12 mouse cellular contexts compared by ENCODE assay signal in genomic region chr7:139136906-139137491, GRCm38 (mm10). TPM values are rescaled to one million over a fixed set of nuclear protein-coding genes. Genes with fewer than 3 reads are reported as not detected.
DNase-seq lines count a peak whose midpoint lies in the region; ATAC-seq and TF ChIP-seq lines count a peak whose summit lies in the region.
"Had no signal": no experiment of that assay in that cellular context is flagged by ENCODE, and none has a peak within 500 bp of the region (broad histone marks: within the 10 kb centered on the region; RNA-seq: fewer than 3 reads in every experiment).

No protein-coding gene starts in this region.

- no peak overlapping the region for H3K9ac ChIP-seq in hindbrain, embryonic 11.5 days (ENCODE audit: low read depth, low read length)
- H3K9ac ChIP-seq: limb, embryonic 13.5 days had no signal

- no peak overlapping the region for H3K4me3 ChIP-seq in layer of hippocampus, adult 2 months
- H3K4me3 ChIP-seq in hindbrain, embryonic 11.5 days (ENCODE audit: low read depth, low read length) = no peak overlapping the region
- H3K4me3 ChIP-seq in heart, embryonic 10.5 days = no peak overlapping the region
- H3K4me3 ChIP-seq: limb, embryonic 13.5 days had no signal

- 70% methylated on average over 5 of the region's 5 CpGs for WGBS in hindbrain, embryonic 11.5 days
- WGBS in heart, embryonic 10.5 days = 69% methylated on average over 5 of the region's 5 CpGs

- no peaks in the 10 kb centered on the region for H3K36me3 ChIP-seq in hindbrain, embryonic 11.5 days (ENCODE audit: control insufficient read depth, insufficient read depth, low read length)
- no peaks in the 10 kb centered on the region for H3K36me3 ChIP-seq in heart, embryonic 10.5 days
- H3K36me3 ChIP-seq: limb, embryonic 13.5 days had no signal

- no peaks in the 10 kb centered on the region for H3K9me3 ChIP-seq in hindbrain, embryonic 11.5 days (ENCODE audit: control insufficient read depth, low read length)
- H3K9me3 ChIP-seq in heart, embryonic 10.5 days = no peaks in the 10 kb centered on the region
- H3K9me3 ChIP-seq: limb, embryonic 13.5 days had no signal

- H3K4me1 ChIP-seq in hindbrain, embryonic 11.5 days (replicated peaks; ENCODE audit: control insufficient read depth, insufficient read depth, low read length) = peaks cover 11% of the 10 kb centered on the region
- H3K4me1 ChIP-seq in heart, embryonic 10.5 days = peaks cover 20% of the 10 kb centered on the region

- H3K27ac ChIP-seq in layer of hippocampus, adult 2 months = peak overlapping the region; percentile 28
- H3K27ac ChIP-seq in hindbrain, embryonic 11.5 days (ENCODE audit: low read depth, low read length) = no peak overlapping the region
- no peak overlapping the region for H3K27ac ChIP-seq in heart, embryonic 10.5 days
- H3K27ac ChIP-seq: limb, embryonic 13.5 days had no signal

- no peak for TF ChIP-seq CTCF in layer of hippocampus, adult 2 months (conservative IDR thresholded peaks at IDR 0.05)

- no peak overlapping the region for H3K4me2 ChIP-seq in hindbrain, embryonic 11.5 days (replicated peaks; ENCODE audit: low read depth, low read length)
- H3K4me2 ChIP-seq: limb, embryonic 13.5 days had no signal

- no peak for DNase-seq in layer of hippocampus, adult 2 months (ENCODE audit: low spot score in 2 of 2)
- no peak for DNase-seq in layer of hippocampus, postnatal 14 days (ENCODE audit: low spot score in 2 of 2)
- peak; percentile 48 for DNase-seq in hindbrain, embryonic 11.5 days (ENCODE audit: low spot score)
- DNase-seq in mesoderm, embryonic 11.5 days (ENCODE audit: low read depth, low spot score) = peak; percentile 35
- peak; percentile 29 to 53 for DNase-seq in right cerebral cortex, postnatal 36 days (ENCODE audit: low spot score in 2 of 2)
- DNase-seq in heart, embryonic 10.5 days (ENCODE audit: low spot score) = no peak
- DNase-seq in testis, postnatal 14 days (ENCODE audit: low spot score) = no peak
- DNase-seq: cerebellum, adult 9-11 months; kidney, adult 8-10 months; lung, postnatal 14 days; thymus, postnatal 36 days had no signal

- H3K27me3 ChIP-seq in hindbrain, embryonic 11.5 days (ENCODE audit: control insufficient read depth, insufficient read depth, low read length) = no peaks in the 10 kb centered on the region
- peaks cover 11% of the 10 kb centered on the region; the same call in 1 of the 2 replicates for H3K27me3 ChIP-seq in heart, embryonic 10.5 days (ENCODE audit: insufficient read depth, poor library complexity, severe bottlenecking)
- H3K27me3 ChIP-seq: limb, embryonic 13.5 days had no signal

- no peak for ATAC-seq in hindbrain, embryonic 11.5 days (ENCODE audit: low FRiP score)

RNA-seq across cellular contexts. Expression of gene Dpysl4, which starts 51.2 kb away (rescaled TPM):
- total RNA-seq in layer of hippocampus, adult 2 months (2021) = 10 to 100 TPM; 51.5 to 52.0 TPM
- 100 to 1,000 TPM; 102 to 105 TPM for total RNA-seq in layer of hippocampus, postnatal 14 days (2021)
- 231 and 251 TPM in 2 replicates for polyA plus RNA-seq in hindbrain, embryonic 11.5 days (2014; fragmentation: Nextera tagmentation; extraction: Ambion mirVana)
- 4.7 and 9.1 TPM in 2 replicates for polyA plus RNA-seq in heart, embryonic 10.5 days (2016; fragmentation: Nextera tagmentation; extraction: Ambion mirVana)

Comparison
In these comparisons a context has a peak if more than half of its experiments do, and no peak if none do; other contexts are left out.
1. DNase-seq: peak in hindbrain, embryonic 11.5 days (single experiment), mesoderm, embryonic 11.5 days (single experiment) and right cerebral cortex, postnatal 36 days (2 of 2); none in layer of hippocampus, adult 2 months (0 of 2), layer of hippocampus, postnatal 14 days (0 of 2), heart, embryonic 10.5 days (single experiment) and testis, postnatal 14 days (single experiment).